Mouse (Mus musculus): Measurements from ENCODE around the gene Gm4301.
"Not testable (repeated sequence)": the region's sequence is repeated elsewhere in the genome, so short reads cannot be mapped to it uniquely, and the experiment has no call there.

GRCm38 (mm10) chr10:100345672-100346071, 10.2 kb downstream of the Gm4301 start, which contains the start of gene Gm4303:
- TF ChIP-seq CTCF (IDR thresholded peaks at IDR 0.05; ENCODE audit: low read depth); EP300 (optimal IDR thresholded peaks at IDR 0.05): not testable (repeated sequence)

Measured in stomach, postnatal 0 days (tissue).